Mouse (Mus musculus): ENCODE measurements around the gene Srd5a1.

Srd5a1 gene

DNA sequence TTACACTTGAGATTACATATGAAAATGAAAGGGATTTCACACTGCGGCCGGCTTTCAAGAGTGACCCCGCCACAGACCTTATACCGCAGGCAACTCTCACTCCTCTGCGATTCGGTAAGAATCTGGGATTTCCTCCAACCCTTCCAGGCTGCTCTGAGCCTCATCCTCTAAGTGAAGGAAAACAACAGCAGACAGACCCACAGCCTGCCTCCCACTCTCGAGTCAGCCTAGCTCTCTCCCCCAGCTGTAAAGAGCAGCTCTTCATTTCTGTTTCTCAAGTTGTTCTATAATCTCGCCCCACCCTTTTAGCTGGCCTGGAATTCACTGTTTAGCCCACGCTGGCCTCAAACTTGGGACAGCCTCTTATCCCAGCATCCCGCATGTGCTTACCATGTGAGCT lies 69.5 kb downstream of the Srd5a1 start:
- no peak for DNase-seq (ENCODE audit: low read depth, low spot score)

DNA sequence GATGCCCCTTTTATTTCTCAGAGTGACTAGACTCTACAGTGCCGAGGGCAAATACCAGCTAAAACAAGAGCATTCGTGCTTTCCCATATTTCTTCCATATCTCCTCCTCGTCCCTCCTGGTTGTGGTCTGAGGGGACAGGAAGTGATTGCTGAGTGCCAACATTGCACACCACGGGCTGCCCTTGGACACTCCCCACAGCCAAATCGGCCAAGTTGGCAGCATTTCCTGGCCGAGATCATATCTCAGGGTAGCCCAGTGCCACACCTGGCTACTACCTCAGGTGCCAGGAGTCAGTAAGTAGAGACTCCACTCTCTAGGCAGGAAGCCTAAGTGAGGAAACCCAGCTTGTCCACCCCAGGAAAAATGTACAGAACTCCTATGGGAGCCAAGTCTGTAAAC lies 70.0 kb downstream of the Srd5a1 start:
- DNase-seq (ENCODE audit: low read depth, low spot score): no peak

DNA sequence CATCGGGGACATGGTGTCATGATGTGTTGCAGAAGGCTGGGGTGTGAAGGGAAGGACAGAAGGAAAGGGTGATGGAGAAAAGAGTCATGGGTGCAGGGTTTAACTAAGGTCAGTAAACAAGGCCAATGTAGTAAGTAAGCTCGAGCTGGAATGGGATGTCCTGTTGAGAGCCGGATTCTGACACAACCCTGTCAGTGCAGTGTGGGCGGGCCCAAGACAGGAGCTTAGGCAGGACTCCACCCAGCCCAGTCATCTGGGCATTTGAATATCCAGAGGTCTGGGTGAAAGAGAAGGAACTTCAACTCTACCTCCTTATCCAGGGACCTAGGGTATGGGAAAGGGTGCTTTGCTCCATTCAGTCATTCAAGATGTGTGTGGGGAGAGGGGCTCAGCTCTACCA lies 72.9 kb downstream of the Srd5a1 start:
- no peak for DNase-seq (ENCODE audit: low read depth, low spot score)

DNA sequence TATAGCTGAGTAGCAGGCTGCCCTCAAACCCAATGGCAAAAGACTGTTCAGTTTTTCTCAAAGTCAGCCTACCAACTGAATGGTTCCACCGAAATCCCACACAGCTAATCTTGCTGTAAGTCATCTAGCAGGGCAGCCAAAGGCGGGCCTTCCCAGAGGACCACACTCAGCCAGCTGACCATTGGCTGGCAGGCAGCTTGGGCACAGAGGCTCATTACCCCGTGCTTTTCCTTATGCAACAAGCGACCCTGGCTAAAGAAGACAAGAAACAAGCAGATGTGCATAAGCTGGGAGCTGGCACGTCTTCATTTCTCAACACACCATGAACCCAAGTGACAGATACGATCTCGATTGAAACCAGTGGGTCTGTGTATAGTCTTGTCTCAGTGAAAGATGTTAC lies 73.9 kb downstream of the Srd5a1 start:
- DNase-seq (ENCODE audit: low read depth, low spot score): no peak

DNA sequence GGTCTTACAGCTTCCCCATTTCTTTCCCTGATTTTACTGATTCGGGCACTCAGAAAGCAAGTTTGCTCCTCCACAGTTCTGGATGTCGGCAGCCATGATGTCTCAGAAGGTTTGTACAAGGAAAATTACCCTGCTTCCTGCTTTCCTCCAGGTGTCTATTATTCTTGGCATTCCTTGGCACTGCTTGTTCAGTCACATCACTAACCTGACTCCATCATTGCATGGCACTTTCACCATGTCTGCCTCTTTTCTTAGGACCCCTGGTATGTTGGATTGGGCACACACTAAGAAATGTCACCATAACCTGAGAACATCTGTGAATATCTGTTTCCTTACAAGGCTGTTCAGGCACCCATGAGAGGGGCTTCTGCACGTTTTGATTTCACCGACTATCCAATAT lies 75.2 kb downstream of the Srd5a1 start:
- DNase-seq (ENCODE audit: low read depth, low spot score): no peak

- peak; percentile 98 for DNase-seq (ENCODE audit: low read depth, low spot score)
Observed at GRCm38 (mm10) chr13:69534654-69535551, 76.3 kb downstream of the Srd5a1 start.

DNA sequence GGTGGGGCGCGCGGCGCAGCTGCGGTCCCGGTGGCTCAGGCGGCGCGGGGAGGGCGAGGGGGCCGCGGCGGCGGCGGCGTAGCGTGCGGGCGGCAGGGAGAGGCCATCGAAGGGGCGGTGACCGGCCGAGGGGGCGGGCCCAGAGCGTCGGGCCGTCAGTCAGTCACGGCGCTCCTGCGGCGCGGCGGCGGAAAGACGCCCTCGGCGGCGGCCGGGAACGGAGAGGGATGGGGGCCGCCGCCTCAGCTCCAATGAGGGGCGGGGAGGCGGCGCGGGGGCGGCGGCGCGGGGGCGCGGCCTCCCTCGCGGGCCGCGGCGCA lies 76.9 kb downstream of the Srd5a1 start, which contains the start of gene Tent4a:
Gene Tent4a, minus strand, starts transcription at position 284 of the 320 bp plus-strand sequence.
- DNase-seq (ENCODE audit: low read depth, low spot score): no peak

DNA sequence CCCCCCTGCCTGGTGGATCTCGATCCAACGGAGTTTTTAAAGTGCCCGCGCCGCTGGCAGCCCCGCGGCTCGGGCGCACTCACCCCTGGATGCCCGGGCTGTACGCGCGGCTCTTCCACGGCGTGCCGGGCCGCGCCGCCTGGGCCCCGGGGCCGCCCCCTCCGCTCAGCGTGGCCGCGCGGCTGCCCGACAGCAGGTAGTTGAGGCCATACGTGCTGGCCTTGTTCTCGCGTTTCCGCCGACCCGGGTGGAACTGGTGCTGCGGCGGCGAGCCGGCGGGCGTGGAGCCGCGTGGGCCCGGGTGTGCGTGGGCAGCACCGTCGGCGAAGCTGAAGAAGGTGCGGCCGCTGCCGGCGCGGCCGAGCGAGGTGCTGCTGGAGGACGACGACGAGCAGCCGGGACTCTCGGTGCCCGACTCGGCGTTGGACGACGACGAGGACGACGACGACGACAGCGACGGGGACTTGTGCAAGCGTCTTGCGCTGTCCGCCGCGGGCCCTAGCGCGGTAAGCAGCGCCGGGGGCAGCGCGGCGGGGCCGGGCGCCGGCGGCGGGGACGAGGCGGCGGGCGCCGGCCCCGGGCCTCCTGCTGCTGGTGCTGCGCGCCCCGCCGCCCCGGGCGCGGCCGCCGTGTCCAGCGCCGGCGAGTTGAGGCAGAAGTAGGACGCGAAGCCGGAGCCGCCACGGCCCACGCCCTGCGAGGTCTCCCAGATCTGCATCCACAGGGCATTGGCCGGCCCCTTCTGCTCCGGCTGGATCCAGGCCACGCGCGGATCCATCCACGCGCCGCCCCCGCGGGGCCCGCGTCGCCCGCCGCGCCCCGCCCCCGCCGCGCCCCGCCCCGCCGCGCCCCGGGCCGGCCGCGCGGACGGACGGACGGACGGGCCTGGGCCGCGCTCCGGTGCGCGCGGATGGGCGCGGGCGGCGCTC lies 77.6 kb downstream of the Srd5a1 start, which contains the start of gene Nsun2:
Gene Nsun2, plus strand, starts transcription at position 342 of the 929 bp plus-strand sequence.
- peak; percentile 7 for DNase-seq (ENCODE audit: low read depth, low spot score)

DNA sequence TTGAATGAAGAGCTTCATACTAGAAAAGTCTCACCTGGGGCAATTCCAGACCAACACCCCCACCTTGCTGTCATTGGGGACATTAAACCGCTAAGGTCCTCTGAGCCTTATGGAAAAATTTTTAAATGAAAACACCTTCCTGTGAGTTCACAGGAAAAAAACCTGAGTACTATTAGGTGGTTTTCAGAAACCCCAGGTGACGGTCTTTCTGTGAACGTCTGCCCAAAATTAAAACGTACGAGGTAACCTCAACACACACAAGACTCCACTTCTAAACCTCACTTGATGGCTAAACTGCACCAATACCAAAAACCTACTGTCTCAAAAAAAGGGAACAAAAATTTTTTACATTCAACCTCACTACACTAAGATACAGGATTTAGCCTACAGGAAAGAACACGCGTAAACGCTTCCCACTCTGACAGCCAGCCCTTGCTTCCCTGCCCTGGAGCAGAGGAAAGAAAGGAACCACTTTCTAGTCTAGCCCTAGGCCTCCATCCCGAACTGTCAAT lies 78.3 kb downstream of the Srd5a1 start:
- no peak for DNase-seq (ENCODE audit: low read depth, low spot score)

- DNase-seq (ENCODE audit: low read depth, low spot score): no peak
Observed at GRCm38 (mm10) chr13:69532101-69532892, 78.9 kb downstream of the Srd5a1 start.

- no peak for DNase-seq (ENCODE audit: low read depth, low spot score)
Observed at GRCm38 (mm10) chr13:69531431-69531830, 79.8 kb downstream of the Srd5a1 start.

DNA sequence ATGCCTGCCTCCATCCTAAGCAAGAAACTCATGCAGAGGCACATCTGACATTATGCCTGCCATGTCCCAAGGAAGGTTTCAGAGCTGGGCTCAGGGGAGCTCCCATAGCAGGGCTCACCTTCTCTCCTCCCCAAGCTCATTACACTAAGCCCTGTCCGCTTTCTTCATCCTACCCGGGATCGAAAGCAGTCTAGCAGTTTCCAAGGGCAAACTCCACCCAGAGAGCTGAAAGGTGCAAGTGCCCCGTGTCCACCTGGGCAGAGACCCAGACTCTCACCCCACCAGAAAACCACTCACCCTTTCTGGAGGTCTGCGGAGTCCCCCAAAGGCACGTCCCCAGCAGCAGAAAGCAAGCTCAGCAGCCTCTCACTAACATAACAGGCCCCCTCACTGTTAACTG lies 80.3 kb downstream of the Srd5a1 start:
- no peak for DNase-seq (ENCODE audit: low read depth, low spot score)

GRCm38 (mm10) chr13:69530156-69530555 lies 81.1 kb downstream of the Srd5a1 start:
- DNase-seq (ENCODE audit: low read depth, low spot score): no peak

- no peak for DNase-seq (ENCODE audit: low read depth, low spot score)
Observed at GRCm38 (mm10) chr13:69528531-69528930, 82.7 kb downstream of the Srd5a1 start.

DNA sequence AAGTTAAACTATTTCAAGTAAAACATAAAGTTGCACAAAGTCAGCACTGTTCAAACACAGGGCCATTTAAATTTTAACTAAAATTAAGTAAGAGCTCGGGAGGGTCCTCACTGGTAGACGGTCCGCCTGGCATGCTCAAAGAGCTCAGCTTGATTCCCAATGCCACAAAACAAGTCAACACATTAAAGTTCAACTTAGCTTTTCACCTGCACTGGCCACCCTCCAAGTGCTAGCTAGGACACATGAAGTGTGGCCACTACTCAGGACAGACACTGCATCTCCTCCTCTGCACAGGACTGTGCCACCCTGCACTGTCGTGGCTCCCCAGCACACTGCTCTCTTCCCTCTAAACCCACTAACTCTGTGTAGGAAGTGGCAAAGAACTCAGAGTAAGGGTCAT lies 85.4 kb downstream of the Srd5a1 start:
- no peak for DNase-seq (ENCODE audit: low read depth, low spot score)

- no peak for DNase-seq (ENCODE audit: low read depth, low spot score)
Observed at GRCm38 (mm10) chr13:69524158-69524530, 87.1 kb downstream of the Srd5a1 start.
